Mouse (Mus musculus) cerebellum, adult 8-10 months (tissue): ENCODE results near the gene Kcnj14.
A peak's percentile ranks its signal among the peaks of the same experiment; 100 is the strongest.

Experiments
- DNase-seq: peaks from one replicate; pipeline ENCODE4 v3.0.0; 2022

The Kcnj14 gene

DNA sequence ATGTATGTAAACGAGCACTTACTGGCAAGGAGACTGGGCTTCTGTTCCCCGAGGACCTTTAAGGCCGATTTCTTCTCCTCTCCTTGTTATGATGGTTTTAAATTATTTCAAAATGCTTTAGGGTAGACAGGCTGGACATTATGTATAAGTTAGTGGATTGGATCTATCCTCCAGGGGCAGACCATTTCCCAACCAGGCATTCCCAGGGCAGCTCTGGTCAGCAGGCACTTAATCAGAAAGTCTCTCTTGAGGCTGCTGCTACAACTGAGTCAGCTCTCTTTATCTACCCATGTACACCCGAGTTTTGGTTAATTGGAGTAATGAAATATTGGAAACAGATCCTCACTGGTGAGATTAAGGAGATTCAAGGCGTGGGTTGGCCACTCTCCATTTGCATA is 6.5 kb upstream of the Kcnj14 start:
- no peak for DNase-seq

DNA sequence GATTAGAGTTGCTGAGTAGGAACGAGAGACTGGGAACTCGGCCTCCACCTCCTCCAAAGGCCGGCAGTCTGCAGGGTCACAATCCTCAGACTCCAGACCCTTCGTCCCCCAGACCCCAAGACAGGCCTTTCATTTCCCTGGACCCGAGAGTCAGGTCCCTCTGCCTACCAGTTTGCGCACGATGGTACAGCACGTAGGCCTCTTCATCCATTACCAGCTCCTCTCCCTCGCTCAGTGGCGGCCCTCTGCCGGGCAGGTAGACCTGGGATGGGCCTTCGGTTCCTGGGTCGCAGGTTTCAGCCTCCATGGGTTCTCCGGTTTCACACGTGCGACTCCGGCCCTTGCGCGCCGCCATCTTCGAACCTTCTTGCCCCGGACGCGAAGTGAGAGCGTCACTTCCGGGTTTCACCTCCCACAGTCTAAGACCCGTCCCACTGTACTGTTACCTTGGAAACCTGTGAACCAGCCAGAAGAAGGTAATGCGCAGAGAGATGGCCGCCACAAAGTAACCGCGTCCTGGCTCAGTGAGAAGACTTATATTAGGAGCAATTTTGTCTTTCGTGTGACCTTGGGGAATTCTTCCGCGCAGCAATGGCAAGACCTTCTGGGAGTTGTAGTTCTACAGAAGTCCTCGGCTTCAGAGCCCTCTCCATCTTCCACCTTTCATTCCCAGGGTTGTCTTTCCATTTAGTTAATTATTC is 6.0 kb upstream of the Kcnj14 start, which contains the start of gene Grwd1:
Grwd1 (minus strand) TSS at position 518 of the 701 bp plus-strand sequence.
- peak; percentile 80 for DNase-seq

DNA sequence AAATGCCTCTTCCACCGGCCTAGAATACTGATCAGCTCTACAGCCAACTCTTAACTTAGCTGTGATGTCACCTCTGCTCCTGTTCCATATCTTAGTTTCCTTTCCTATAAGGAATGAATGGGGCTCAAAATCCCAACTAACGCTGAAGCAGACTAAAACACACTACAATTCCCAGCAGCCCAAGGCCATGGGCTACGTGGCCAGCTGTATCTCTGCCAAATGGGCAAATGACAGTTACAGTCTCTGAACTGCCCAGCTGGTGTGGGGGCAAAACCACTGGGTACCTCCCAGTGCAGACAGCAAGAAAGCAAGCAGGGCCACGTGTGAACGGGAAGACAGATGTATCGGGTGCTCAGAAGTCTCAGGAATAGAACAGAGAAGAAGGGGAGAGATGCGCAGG is 2.0 kb upstream of the Kcnj14 start:
- DNase-seq: no peak

DNA sequence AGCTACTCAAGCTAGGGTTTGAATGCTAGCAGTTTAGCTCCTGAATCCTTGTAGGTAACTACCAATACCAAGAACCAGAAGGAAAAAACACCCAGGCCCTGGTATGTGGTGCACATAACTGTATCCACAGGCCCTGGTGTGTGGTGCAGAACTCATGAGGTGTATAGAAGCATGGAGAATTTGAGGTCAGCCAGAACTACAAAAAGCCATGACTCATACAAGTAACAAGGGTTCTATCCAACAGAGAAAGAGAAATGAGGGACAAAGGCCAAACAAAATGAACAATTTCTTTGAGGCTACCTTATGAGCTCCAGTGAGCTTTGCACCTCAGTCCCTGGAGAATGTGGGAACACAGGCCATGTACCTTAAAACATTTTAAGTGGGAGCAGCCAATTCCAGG is 3.7 kb downstream of the Kcnj14 start:
- no peak for DNase-seq

DNA sequence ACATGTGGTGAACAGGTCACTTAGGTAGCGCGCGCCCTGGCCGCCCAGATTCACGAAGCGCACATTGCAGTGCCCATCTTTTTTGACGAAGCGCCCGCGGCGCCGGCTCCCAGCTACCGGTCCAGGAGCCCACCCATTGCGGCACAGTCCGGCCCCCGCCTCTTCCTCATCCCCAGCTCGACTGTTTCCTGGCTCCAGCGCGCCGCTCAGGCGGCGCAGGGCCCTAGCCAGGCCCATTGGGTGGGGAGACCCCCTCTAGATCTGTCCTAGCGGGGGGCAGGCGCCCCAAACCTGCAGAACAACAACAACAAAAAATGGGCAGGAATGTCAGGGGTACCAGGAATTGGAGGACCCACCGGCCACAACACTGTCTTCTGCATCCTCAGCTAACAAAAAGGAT is 4.7 kb downstream of the Kcnj14 start:
- no peak for DNase-seq

DNA sequence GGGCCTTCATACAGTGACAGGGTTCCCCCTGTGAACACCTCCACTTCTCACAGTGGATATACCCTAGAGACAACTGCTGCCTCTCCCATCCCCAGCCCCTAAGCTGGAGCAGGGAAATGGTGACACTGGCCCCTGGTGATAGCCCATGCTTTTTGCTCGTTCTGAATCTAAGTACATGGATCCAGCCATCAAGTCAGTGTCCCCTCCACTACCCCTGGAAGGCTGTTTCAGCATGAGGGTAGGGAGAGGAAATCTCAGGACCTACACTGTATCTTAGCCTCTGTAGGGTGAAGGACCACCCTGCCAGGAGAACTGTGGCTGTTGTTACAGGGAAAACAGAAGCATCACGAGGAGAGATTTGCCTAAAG is 8.6 kb downstream of the Kcnj14 start:
- peak; percentile 19 for DNase-seq

DNA sequence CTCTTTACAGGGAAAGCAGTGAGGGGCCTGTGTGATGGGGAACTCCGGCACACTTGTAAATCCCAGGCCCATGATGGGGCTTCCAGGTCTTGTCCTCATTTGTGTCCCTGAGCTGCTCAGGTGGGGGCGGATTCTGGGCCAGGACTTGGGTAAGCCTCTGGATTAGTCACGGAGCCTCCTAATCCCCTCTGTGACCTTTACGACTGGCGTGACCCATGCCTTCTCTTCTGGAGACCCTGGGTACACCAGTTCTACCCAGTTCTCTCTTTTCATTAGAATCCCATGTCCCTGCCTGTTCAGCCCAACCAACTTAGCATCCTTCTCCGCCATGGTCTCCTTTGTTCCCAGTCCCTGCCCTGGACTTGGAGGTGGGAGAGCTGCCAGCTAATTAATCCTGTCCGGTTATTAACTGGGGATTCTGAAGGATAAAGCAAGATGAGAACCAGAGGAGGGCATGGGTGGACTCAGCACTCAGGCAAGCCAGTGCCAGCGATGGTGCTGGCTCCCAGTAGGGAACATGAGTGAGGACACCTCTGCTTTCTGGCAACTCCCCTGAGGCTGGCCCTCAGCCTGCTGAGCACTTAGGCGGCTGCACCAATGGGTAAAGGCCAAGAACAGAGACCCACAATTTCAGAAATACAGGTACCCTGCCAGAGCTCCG is 9.1 kb downstream of the Kcnj14 start:
- DNase-seq: no peak

DNA sequence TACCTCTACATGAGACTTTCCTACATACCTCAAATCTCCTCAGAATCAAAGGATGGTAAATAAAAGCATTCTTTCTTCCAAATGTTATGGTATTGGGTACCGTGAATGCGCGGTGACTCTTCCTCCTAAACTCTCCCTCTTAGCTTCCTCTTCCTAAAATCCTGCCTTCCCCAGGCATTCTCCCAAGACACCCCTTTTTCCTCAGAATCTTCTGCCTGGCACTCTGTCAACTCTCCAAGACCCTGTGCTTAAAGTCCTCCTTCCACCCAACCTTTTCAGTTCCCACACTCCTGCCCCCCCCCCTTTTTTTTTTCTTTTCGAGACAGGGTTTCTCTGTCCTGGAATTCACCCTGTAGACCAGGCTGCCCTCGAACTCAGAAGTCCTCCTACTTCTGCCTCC is 9.7 kb downstream of the Kcnj14 start:
- no peak for DNase-seq

DNA sequence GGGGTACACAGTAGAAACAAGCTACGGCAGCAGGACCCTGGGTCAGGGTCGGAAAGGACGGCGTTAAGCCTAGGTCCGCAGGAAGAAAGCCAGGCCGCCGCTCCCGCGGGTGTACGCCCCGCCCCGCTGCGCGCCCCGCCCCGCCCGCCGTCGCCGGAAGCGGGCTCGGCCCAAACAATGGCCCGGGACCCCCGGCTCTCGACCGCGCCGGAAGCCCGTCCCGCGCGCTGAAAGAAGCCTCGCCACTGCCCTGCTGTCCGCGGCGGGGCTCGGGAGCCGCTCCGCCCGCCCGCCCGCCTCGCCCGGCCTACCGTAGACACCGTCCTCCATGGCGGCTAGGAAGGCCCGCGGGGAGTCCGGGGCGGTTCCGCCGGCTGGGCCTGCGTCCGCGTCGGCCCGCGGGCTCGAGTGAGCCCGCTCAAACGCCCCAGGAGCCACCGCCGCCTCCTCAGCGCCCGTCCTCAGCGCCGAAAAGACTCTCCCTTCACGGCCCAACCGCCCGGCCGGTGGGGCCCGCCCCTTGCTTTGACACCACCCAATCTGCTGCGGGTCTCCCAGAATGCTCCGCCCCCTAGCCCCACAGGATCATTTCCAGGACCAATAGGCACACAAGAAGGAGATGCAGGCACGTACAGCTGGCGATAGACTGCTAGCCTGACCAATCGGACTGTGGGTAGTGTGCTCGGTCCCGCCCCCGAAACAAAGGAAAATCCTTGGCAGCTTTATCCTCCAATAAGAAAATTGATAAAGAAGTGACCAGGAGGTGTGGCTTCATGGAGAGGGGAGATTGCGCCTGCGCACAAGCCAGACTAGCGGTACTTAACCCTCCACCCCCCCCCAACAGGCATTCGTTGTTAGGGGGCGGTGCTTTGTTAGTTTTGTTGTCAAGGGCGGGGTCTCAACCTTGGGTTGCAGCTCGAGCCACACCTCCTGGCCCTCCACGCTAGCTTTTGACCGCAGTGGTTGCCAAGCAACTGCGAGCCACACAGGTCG is 10.5 kb downstream of the Kcnj14 start, which contains the start of gene Cyth2:
Cyth2 (minus strand) TSS at position 795 of the 993 bp plus-strand sequence.
- peak; percentile 99 for DNase-seq

DNA sequence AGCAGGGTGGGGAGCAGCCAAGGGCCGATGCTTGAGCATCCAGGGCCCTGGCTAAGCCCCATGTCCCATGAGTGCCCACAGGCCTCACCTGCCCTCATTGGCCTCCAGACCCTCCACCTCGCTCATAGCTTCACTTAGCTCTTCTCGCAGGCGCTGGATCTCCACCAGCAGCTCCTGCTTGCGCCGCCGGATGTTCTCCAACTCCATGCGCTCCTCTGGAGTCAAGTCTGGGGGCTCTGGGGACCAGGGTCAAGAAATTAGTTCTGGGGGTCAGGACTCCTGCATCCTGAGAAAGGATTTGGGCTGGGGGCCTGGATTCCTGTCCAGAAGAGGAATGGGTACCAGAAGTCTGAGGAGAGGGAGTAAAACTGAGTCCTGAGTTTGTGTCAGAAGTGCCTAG is 11.7 kb downstream of the Kcnj14 start:
- DNase-seq: no peak

DNA sequence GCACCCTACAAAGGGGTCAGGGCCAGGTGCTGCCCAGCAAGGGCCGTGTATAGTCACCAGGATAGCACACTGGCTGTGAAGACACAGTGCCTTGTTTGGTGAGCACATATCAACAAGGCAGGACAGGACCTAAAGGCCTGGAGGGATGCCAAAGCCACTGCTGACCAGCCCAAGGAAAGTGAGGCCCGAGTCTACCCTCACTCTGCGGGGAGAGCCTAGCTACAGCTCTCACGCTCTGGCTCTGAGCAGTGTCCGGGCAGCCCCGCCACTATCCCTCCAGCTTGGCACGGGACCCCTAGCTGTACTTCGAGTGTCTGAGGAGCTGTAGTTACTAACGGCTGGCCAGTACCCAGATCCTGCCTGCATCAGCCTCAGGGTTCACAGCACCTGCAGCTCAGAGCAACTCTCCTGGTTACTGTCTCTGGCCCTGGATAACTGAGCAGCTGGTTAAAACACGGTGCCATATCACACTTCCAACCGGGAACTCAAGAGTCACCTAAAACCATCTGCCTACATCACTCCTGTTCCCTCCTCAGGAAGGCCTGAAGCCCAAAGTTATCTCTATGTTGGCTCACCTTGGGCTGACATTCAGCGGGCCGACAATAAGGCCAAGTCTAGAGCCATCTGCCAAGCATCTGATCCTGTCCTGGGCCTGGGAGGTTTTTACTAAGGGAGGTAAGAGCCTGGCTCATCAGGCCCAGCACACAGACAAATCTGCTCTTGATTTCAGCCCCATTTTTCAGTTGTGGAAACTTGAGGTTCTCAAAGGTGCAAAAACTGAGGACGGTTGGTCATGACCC is 15.1 kb downstream of the Kcnj14 start:
- no peak for DNase-seq

DNA sequence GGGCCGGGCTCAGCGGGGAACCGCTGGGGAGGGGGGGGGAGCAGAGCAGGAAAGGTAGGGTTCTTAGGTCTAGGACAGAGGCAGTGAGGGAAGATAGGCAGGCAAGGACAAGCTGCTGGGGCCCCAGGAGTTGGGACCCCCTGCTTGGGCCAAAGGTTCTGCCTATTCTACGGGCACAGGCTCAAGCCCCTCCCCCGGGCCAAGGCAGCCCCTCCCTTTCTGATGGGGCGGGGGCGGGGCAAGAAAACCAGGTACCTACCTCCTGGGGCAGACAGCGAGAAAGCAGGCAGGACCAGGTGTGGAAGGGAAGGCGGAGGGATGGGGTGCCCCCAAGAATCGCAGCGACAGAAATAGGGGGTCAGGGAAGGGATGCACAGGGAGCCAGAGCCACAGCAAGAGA is 16.1 kb downstream of the Kcnj14 start:
- no peak for DNase-seq

DNA sequence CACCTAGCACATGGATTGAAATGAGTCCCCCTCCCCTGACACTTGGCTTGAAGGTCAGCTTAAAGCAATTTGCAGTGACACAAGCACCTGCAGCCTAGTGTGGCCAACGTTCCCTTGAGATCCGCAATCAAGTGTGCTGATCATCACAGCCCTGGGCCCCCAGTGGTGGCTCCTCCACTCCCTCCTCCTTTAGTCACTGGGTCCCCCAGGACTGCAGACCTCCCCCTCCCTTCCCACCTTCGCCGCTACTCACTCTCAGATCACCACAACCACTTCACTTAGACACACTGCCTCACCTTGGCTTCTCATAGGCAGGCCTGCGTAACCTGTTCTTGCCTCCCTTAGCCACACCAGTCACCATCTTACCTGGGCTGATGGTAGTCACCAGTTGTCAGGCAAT is 18.6 kb downstream of the Kcnj14 start:
- DNase-seq: no peak

DNA sequence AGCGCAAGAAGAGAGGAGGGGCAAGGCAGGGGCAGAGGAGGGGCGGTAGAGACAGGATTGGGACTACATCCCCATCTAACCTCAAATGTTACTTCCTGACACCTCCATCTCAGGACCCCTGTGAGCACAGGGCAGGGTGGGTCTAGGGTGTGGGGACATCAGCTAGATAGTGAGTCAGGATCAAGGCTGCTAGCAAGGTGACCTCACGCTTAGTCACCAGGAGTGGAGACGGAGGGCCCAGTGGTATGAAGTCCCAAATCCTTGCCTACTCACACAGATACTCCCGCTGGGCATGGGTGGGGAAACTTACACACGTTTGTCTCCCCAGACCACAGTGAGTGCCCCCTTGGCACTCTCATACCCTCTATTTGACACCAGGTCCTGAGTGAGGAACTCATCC is 22.0 kb downstream of the Kcnj14 start:
- no peak for DNase-seq

DNA sequence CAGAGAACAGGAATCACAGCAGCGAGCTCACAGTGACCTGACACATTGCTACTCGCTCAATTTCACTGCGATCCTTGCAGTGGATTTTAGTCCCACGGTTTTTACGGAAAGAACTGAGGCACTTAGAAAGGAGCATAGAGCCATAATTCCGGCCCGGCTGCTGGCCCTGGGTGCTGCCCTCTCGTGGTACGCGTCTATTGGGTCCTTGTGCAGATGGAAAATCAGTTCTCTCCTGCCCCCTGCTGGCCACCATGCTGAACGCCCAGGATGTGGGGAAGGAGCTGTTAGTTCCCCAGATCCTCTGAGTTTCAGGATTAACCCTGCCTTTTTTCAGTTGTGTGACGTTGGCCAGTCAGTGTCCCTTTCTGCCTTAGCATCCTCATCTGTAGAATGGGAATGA is 23.2 kb downstream of the Kcnj14 start:
- peak; percentile 94 for DNase-seq

DNA sequence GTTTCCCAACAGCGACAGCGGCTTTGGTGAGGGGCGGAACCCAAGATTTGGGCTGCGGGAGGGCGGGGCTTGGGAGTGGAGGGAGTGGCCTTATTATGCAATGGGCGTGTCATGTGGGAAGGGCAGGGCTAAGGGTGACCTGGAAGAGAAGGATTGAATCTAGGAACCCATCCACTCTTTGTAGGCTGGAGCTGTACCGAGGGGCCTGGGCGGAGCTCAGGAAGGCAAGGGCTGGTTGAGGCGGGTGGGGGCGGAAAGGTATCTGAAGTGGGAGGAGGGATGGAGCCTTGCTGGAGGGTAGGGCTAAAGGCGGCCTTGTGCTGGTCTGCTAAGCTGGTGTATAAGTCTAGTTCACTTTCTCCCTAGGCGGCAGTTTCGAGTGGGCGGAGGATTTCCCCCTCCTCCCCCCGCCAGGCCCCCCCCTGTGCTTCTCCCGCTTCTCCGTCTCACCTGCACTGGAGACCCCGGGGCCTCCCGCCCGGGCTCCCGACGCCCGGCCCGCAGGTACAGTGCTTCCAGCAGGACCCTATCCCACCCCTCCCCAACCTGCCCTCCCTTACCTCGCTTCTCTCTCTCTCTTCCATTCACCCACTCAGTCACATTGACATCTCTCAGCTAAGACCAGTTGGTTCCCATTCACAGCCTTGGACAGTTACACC is 23.9 kb downstream of the Kcnj14 start:
- no peak for DNase-seq

DNA sequence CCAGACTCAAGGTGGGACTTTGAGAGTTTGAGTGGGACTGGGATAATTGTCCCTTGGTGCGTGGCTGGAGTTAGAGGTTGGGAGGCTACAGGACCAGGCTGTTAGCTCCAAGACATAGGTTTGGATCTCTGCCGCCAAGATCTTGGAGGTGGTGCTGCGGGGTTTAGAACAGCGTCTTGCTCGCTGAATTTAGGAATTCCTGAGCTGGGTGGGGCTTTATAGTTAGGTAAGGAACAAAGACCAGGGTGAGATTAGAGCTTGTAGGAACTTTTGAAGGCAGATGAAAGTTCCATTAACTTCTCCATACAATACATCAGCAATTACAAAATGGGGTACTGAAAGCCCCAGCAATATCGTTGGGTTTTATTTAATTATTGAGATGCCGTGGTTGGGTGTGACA is 24.6 kb downstream of the Kcnj14 start:
- DNase-seq: no peak

DNA sequence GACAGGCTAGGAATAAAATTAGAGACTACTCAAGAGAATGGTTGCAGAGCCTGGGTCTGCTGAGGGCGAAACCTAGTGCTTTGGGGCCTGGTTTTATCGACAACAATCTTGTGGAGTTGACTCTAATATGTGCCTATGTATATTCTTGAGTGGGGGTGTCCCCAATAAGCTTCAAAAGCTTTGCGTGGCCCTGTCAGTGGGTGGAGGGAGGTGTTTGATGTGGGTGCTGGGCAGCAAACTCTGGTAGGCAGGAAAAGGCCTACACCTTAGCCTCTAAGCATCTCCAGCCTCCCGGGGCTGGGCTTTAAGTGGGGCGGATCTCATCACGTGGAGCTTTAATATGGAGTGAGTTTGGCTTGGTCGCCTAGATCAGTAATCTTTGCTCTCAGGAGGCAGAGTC is 25.7 kb downstream of the Kcnj14 start:
- no peak for DNase-seq

DNA sequence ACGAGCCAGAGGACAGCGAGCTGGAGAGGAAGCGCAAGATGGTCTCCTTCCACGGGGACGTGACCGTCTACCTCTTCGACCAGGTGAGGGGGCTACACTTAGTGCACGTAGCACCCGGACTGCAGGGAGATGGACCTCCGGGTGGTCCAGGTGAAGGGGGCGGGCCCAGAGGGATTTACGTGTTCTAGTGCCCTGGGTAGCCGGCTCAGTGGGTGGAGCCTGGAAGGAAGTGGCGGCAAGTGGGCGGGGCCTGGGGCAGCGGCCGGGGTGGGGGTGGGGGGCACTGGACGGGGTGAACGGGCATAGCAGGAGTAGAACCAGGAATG is 26.1 kb downstream of the Kcnj14 start:
- no peak for DNase-seq

DNA sequence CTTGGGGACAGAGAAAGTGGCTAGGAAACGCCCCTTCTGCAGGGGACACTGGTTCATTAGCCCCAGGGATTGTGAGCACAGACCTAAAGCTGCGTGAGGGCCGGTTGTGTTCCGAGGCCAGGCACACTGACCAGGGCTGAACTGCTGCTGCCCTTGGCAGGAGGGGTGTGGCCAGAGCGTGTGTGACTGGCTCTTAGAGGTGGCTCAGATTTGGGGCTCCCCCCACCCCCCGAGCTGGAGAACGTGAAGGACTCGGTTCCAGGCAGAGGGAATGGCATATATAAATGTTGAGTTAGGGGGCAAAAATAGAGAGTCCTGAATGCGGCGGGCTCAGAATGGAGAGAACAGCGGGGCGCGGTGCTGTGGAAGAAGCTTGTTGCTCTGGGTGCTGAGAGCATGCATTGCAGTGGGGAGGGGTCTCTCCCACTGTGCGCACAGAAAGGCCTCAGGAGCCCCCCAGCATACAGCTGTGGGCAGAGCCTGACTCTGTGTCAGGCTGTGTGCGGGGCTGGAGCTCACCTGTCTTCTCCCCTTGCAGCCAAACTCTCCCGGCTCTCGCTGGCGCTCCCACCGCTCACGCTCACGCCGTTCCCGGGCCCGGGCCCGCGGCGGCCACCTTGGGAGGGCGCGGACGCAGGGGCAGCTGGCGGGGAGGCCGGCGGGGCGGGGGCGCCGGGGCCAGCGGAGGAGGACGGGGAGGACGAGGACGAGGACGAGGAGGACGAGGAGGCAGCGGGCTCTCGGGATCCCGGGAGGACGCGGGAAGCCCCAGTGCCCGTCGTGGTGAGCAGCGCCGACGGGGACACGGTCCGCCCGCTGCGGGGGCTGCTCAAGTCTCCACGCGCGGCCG is 26.7 kb downstream of the Kcnj14 start:
- peak; percentile 27 for DNase-seq

DNA sequence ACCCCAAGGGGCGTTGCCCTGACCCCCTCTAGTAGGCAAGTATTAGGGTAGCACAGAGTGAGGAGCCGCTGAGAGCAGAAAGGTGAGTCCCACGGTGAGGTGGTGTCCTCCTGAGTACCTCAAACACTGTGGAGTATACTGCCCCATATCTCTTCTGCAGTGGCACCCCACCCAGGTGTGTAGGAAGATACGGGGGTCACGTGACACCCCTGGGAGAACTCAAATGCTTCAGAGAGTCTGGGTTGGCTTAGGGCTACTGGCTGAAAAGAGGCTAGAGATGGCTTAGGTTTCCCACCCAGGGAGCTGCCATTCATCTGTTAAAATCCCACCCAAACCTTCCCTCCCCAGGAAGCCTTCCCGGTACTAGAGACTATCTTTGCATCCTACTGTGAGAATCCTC is 27.6 kb downstream of the Kcnj14 start:
- DNase-seq: no peak
